ENCODE assay signal across 27 mouse cellular contexts in genomic region chr17:44642126-44642525, GRCm38 (mm10).
"Had no signal": no experiment of that assay in that cellular context is flagged by ENCODE, and none has a peak within 500 bp of the region (broad histone marks: within the 10 kb centered on the region; RNA-seq: fewer than 3 reads in every experiment).

No protein-coding gene starts in this region.

- DNase-seq: left cerebral cortex, postnatal 4 days; liver; liver, embryonic 13.5 days; liver, postnatal 0 days; lung, adult 18-20 months; lung, adult 2 months; lung, embryonic 14.5 days; lung, postnatal 10 days; lung, postnatal 14 days; lung, postnatal 36 days; lung, postnatal 4 days; midbrain, embryonic 14.5 days had no signal

- H3K27me3 ChIP-seq: limb, embryonic 15.5 days; liver, embryonic 12.5 days; liver, embryonic 13.5 days; liver, embryonic 15.5 days; lung, embryonic 15.5 days; megakaryocyte, embryonic 14.5 days; midbrain, embryonic 12.5 days; midbrain, embryonic 13.5 days; midbrain, embryonic 15.5 days had no signal

- H3K27ac ChIP-seq: limb, embryonic 10.5 days; limb, embryonic 12.5 days; limb, embryonic 13.5 days; limb, embryonic 15.5 days; liver, embryonic 12.5 days; liver, embryonic 13.5 days; liver, embryonic 14.5 days; liver, embryonic 15.5 days; lung, embryonic 15.5 days; macrophage; midbrain, embryonic 10.5 days; midbrain, embryonic 12.5 days; midbrain, embryonic 13.5 days; midbrain, embryonic 15.5 days had no signal

- H3K4me3 ChIP-seq: limb, embryonic 10.5 days; limb, embryonic 12.5 days; limb, embryonic 13.5 days; limb, embryonic 15.5 days; liver, embryonic 12.5 days; liver, embryonic 13.5 days; liver, embryonic 15.5 days; lung, embryonic 15.5 days; megakaryocyte, embryonic 14.5 days; midbrain, embryonic 10.5 days; midbrain, embryonic 12.5 days; midbrain, embryonic 13.5 days; midbrain, embryonic 15.5 days; myocyte had no signal

- H3K4me1 ChIP-seq: midbrain, embryonic 15.5 days had no signal

- H3K36me3 ChIP-seq: limb, embryonic 10.5 days; limb, embryonic 12.5 days; limb, embryonic 13.5 days; limb, embryonic 15.5 days; liver, embryonic 12.5 days; liver, embryonic 13.5 days; liver, embryonic 15.5 days; lung, embryonic 15.5 days; midbrain, embryonic 10.5 days; midbrain, embryonic 12.5 days; midbrain, embryonic 13.5 days; midbrain, embryonic 15.5 days had no signal
